Mouse (Mus musculus) G1E (cell line): ENCODE measurements at regions not wholly inside any gene's neighbourhood (a gene's known extent, or its start where the extent isn't known, plus 50 kb on each side); places are given as distances from the start of the nearest gene placed in this dataset.

Experiments
- ATAC-seq: 2 replicates; pipeline ENCODE4 v1.8.0; 2016; ENCODE audit warnings: mild to moderate bottlenecking; ENCODE audit not compliant: insufficient number of reproducible peaks, poor library complexity, low FRiP score, severe bottlenecking; ENCODE audit errors: extremely low read depth
- DNase-seq: peaks from one replicate; pipeline ENCODE4 v3.0.0; 2012; ENCODE audit warnings: low spot score
- H3K27me3 ChIP-seq: 2 replicates; pipeline ENCODE4 v1.6.1; 2012; ENCODE audit warnings: mild to moderate bottlenecking, low read length, inconsistent platforms; ENCODE audit not compliant: insufficient read depth
- H3K36me3 ChIP-seq: replicated peaks from 2 replicates; pipeline ENCODE3; 2012; ENCODE audit warnings: mild to moderate bottlenecking, inconsistent platforms
- H3K4me1 ChIP-seq: 2 replicates; pipeline ENCODE4 v1.6.1; 2012; ENCODE audit warnings: low read depth, low read length, inconsistent platforms, mixed read lengths; ENCODE audit not compliant: insufficient read depth
- H3K4me3 ChIP-seq: 2 replicates; pipeline ENCODE4 v1.5.1; 2012; ENCODE audit warnings: low read depth, mild to moderate bottlenecking, inconsistent platforms, low read length, moderate library complexity, mixed read lengths
- H3K9me3 ChIP-seq: replicated peaks from 2 replicates; pipeline ENCODE4 v1.6.1; 2012; ENCODE audit warnings: inconsistent platforms
- CTCF ChIP-seq: IDR thresholded peaks from 2 replicates; pipeline ENCODE4 v1.5.1; 2012; ENCODE audit warnings: low read depth, low read length, inconsistent platforms, mixed read lengths
- GATA1 ChIP-seq: IDR thresholded peaks from 2 replicates; pipeline ENCODE4 v1.6.1; 2012; ENCODE audit warnings: borderline replicate concordance, low read length, inconsistent platforms, mixed read lengths
- GATA2 ChIP-seq: IDR thresholded peaks from 2 replicates; pipeline ENCODE4 v1.6.1; 2012; ENCODE audit warnings: low read depth, low read length, inconsistent platforms, borderline replicate concordance
- POLR2AphosphoS5 ChIP-seq: IDR thresholded peaks from 2 replicates; pipeline ENCODE4 v1.6.1; 2012; ENCODE audit warnings: low read depth, low read length, inconsistent platforms; ENCODE audit not compliant: insufficient replicate concordance
- TAL1 ChIP-seq: conservative IDR thresholded peaks from 2 replicates; pipeline ENCODE4 v1.6.1; 2012; ENCODE audit warnings: low read depth, low read length, inconsistent platforms, mixed read lengths

- Histone ChIP-seq H3K27me3 (no peaks in the 10 kb centered on the region), H3K9me3 (no peaks in the 10 kb centered on the region), H3K4me3 (no peak overlapping the region), H3K4me1 (no peaks in the 10 kb centered on the region), H3K36me3 (no peaks in the 10 kb centered on the region)
- ATAC-seq = no peak
- no peak for DNase-seq
- TF ChIP-seq GATA1 = no peak
- TF ChIP-seq TAL1 = no peak
- no peak for TF ChIP-seq POLR2AphosphoS5
These were observed 382.4 kb upstream of the Arglu1 start for GRCm38 (mm10) chr8:9072724-9073123.

- Histone ChIP-seq H3K4me1 (no peaks in the 10 kb centered on the region), H3K27me3 (no peaks in the 10 kb centered on the region), H3K4me3 (no peak overlapping the region), H3K36me3 (no peaks in the 10 kb centered on the region), H3K9me3 (no peaks in the 10 kb centered on the region)
- ATAC-seq (no peak), DNase-seq (no peak)
- TF ChIP-seq GATA1 = no peak
- TF ChIP-seq TAL1 = no peak
- TF ChIP-seq CTCF = no peak
- TF ChIP-seq GATA2 = no peak
- TF ChIP-seq POLR2AphosphoS5 = no peak
These were observed 382.0 kb upstream of the Arglu1 start for GRCm38 (mm10) chr8:9072286-9072685.

DNA sequence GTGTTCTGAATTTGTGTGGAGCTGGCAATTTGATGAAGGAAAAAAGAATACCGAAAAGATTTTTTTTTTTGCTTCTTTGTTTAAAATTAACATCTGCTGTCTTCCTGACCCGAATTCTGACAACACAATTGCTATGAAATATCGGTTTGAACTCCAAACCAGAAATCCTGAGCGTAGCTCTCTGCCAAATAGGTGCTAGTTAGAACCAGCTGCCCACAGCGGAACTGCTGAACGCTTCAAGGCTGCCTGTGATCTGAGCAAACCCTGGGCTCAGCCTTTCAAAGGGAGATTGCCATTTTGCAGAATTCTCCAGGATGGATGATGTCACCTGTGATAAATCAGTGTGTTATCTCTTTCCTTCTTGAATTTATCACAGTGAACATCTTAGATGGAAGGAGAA, 380.6 kb upstream of the Arglu1 start:
- Histone ChIP-seq H3K4me3 (no peak overlapping the region), H3K4me1 (no peaks in the 10 kb centered on the region), H3K27me3 (no peaks in the 10 kb centered on the region), H3K9me3 (no peaks in the 10 kb centered on the region), H3K36me3 (no peaks in the 10 kb centered on the region)
- DNase-seq = no peak
- ATAC-seq = no peak
- TF ChIP-seq TAL1 (no peak), CTCF (no peak), GATA1 (no peak), GATA2 (no peak), POLR2AphosphoS5 (no peak)

- H3K9me3 ChIP-seq = no peaks in the 10 kb centered on the region
- H3K4me1 ChIP-seq = no peaks in the 10 kb centered on the region
- no peak overlapping the region for H3K4me3 ChIP-seq
- H3K27me3 ChIP-seq = no peaks in the 10 kb centered on the region
- H3K36me3 ChIP-seq = no peaks in the 10 kb centered on the region
- DNase-seq (no peak), ATAC-seq (no peak)
- TF ChIP-seq GATA2 (no peak), CTCF (no peak), POLR2AphosphoS5 (no peak), GATA1 (no peak), TAL1 (no peak)
These were observed 379.5 kb upstream of the Arglu1 start for GRCm38 (mm10) chr8:9069845-9070244.

DNA sequence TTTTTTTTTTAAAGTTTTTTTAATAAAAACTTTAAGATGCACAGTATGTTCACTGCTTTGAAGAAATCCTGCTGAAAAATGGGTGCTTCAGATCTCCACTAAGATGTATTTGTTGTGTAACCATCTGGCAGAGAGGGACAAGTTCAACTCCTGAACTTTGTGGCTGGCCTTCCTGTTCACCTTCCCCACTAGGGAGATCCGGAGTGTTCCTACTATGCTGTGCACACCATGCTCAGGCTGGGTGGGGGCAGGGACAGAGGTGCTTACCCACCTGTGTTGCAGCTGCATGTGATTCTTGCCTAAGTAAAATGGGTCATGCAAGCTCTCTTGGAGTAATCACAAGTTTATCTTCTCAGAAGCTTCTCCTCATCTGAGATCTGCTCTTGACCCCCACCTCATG, 377.4 kb upstream of the Arglu1 start:
- TF ChIP-seq TAL1 = no peak
- no peak for ATAC-seq
- no peaks in the 10 kb centered on the region for H3K4me1 ChIP-seq
- no peak overlapping the region for H3K4me3 ChIP-seq
- DNase-seq = no peak
- no peaks in the 10 kb centered on the region for H3K27me3 ChIP-seq
- H3K36me3 ChIP-seq = no peaks in the 10 kb centered on the region
- no peaks in the 10 kb centered on the region for H3K9me3 ChIP-seq

DNA sequence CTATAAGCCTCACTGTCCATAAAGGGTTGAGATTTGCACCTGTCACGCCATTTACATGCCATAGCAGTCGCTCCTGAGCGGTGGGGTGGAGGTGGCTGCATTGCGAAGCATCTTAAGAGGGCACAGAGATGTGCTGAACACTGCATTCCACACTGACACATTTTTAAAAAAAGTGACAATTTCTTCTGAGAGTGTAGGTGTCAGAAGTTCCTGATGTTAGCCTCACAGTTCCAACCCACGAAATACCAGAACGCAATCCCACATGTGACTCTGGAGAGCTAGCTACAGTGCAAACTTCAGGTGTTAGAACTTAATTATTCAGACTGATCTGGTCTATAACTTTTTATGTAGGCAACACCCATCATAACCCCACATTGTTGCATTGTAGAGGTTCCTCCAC, 369.8 kb upstream of the Arglu1 start:
- ATAC-seq (no peak), DNase-seq (no peak)
- no peak overlapping the region for H3K4me3 ChIP-seq
- no peaks in the 10 kb centered on the region for H3K36me3 ChIP-seq
- no peaks in the 10 kb centered on the region for H3K4me1 ChIP-seq
- H3K27me3 ChIP-seq = no peaks in the 10 kb centered on the region
- no peaks in the 10 kb centered on the region for H3K9me3 ChIP-seq
- TF ChIP-seq POLR2AphosphoS5 (no peak), GATA2 (no peak), TAL1 (no peak), CTCF (no peak), GATA1 (no peak)

GRCm38 (mm10) chr8:9055416-9055819, 365.1 kb upstream of the Arglu1 start:
- TF ChIP-seq GATA2 (no peak), GATA1 (no peak), POLR2AphosphoS5 (no peak), TAL1 (no peak), CTCF (no peak)
- DNase-seq = no peak
- Histone ChIP-seq H3K4me3 (no peak overlapping the region), H3K9me3 (no peaks in the 10 kb centered on the region), H3K27me3 (no peaks in the 10 kb centered on the region), H3K4me1 (no peaks in the 10 kb centered on the region), H3K36me3 (no peaks in the 10 kb centered on the region)
- ATAC-seq = no peak
